Mouse (Mus musculus): ENCODE measurements around the gene Hjurp.

DNA sequence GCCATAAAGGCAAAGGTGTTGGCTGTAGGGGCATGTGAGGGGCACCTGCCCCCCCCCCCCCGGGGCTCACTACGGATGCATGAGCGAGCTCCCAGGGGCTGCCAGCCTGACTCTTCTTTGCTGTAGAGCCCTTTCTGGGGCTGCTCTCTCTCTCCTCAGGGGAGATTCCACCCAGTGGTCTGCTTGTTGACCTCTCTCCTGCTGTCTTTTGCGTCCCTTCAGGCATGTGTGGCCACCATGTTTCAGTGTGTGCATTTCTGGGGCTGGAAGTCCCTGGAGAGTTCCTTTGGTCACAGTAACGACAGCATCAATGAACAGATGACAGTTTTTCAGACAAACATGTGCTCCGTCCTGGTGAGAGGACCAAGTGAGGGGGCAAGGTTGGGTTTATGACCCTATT is 19.1 kb downstream of the Hjurp start:
- TF ChIP-seq CTCF (IDR thresholded peaks at IDR 0.05; ENCODE audit: low read depth) = no peak
- no peak for TF ChIP-seq EP300 (IDR thresholded peaks at IDR 0.05; ENCODE audit: low read depth)
